Mouse (Mus musculus) cerebellum, adult 18-20 months (tissue): Measurements from ENCODE around the gene Gdap1l1.

Experiments used
- DNase-seq, 2 experiments: peaks; one replicate each; pipeline ENCODE4 v3.0.0; 2021

Gdap1l1 gene

GRCm38 (mm10) chr2:163428346-163429011 is 9.8 kb upstream of the Gdap1l1 start:
- no peak for DNase-seq

GRCm38 (mm10) chr2:163431289-163431688 is 7.0 kb upstream of the Gdap1l1 start:
- no peak for DNase-seq

- DNase-seq = peak; percentile 96 to 97
Measured at GRCm38 (mm10) chr2:163433971-163434370, 4.3 kb upstream of the Gdap1l1 start.

GRCm38 (mm10) chr2:163437800-163438199 is 476 bp upstream of the Gdap1l1 start:
- DNase-seq = peak in 1 of 2 experiments; percentile 47

GRCm38 (mm10) chr2:163438619-163439451 is 559 bp downstream of the Gdap1l1 start:
- peak; percentile 26 to 74 for DNase-seq

- DNase-seq = peak; percentile 39 to 46
Measured at GRCm38 (mm10) chr2:163439488-163439887, 1.2 kb downstream of the Gdap1l1 start.

- peak; percentile 88 to 91 for DNase-seq
Measured at GRCm38 (mm10) chr2:163443543-163443942, 5.3 kb downstream of the Gdap1l1 start.

GRCm38 (mm10) chr2:163444017-163444416 is 5.7 kb downstream of the Gdap1l1 start:
- no peak for DNase-seq

- DNase-seq = no peak
Measured at GRCm38 (mm10) chr2:163447375-163447774, 9.1 kb downstream of the Gdap1l1 start.

GRCm38 (mm10) chr2:163449276-163449675 is 11.0 kb downstream of the Gdap1l1 start:
- DNase-seq = no peak

GRCm38 (mm10) chr2:163450668-163451295 is 12.5 kb downstream of the Gdap1l1 start:
- peak in 1 of 2 experiments; percentile 39 for DNase-seq

GRCm38 (mm10) chr2:163452738-163453137 is 14.5 kb downstream of the Gdap1l1 start:
- DNase-seq = no peak

- peak; percentile 34 to 50 for DNase-seq
Measured at GRCm38 (mm10) chr2:163453378-163453777, 15.1 kb downstream of the Gdap1l1 start.

- DNase-seq = peak; percentile 61 to 63
Measured at GRCm38 (mm10) chr2:163458539-163459265, 20.4 kb downstream of the Gdap1l1 start.

GRCm38 (mm10) chr2:163459380-163459779 is 21.1 kb downstream of the Gdap1l1 start:
- no peak for DNase-seq

- DNase-seq = peak in 1 of 2 experiments; percentile 3
Measured at GRCm38 (mm10) chr2:163460622-163461021, 22.3 kb downstream of the Gdap1l1 start.

GRCm38 (mm10) chr2:163461307-163461706 is 23.0 kb downstream of the Gdap1l1 start:
- DNase-seq = peak in 1 of 2 experiments; percentile 1

- DNase-seq = peak in 1 of 2 experiments; percentile 1
Measured at GRCm38 (mm10) chr2:163462386-163462785, 24.1 kb downstream of the Gdap1l1 start.

GRCm38 (mm10) chr2:163462801-163463200 is 24.5 kb downstream of the Gdap1l1 start:
- DNase-seq = no peak

- DNase-seq = no peak
Measured at GRCm38 (mm10) chr2:163463251-163463769, 25.0 kb downstream of the Gdap1l1 start.

GRCm38 (mm10) chr2:163463998-163464397 is 25.7 kb downstream of the Gdap1l1 start:
- DNase-seq = peak in 1 of 2 experiments; percentile 29

- DNase-seq = no peak
Measured at GRCm38 (mm10) chr2:163464562-163464961, 26.3 kb downstream of the Gdap1l1 start.
